Mouse (Mus musculus): Measurements from ENCODE around the gene Dvl1. TPM values are rescaled to one million over a fixed set of nuclear protein-coding genes. Genes with fewer than 3 reads are reported as not detected.

The Dvl1 gene
- total and polyA plus RNA-seq, 2 experiments from 2014 or later: 17.5 to 141 TPM

DNA sequence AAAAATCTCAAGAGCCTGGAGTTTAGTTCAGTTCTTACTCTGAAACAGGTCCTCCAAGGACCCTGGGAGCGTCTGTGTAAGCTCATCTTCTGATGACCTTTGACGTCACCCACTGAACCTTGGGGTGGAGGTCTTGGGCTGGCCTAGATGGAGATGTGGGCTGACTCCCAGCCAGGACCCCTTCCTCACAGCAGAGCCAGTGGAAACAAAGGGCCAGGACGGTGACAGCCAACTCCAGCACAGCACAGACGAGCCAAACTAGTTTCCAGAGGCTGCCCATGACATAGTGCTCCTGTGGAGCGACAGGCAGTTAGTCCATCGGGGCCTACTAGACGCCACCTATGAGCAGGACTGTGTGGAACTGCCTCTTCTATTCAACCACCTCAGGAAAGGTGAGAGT, 61.1 kb downstream of the Dvl1 start:
- ATAC-seq (ENCODE audit: low FRiP score) (no peak), DNase-seq (ENCODE audit: low spot score) (no peak)
- Histone ChIP-seq H3K4me3 (ENCODE audit: low read depth, low read length) (no peak overlapping the region), H3K36me3 (ENCODE audit: insufficient read depth, low read length) (peaks cover 35% of the 10 kb centered on the region), H3K9ac (replicated peaks; ENCODE audit: low read length, poor library complexity, severe bottlenecking) (no peak overlapping the region), H3K27me3 (ENCODE audit: insufficient read depth, low read length) (no peaks in the 10 kb centered on the region), H3K9me3 (ENCODE audit: low read length) (no peaks in the 10 kb centered on the region), H3K4me1 (ENCODE audit: insufficient read depth, low read length) (no peaks in the 10 kb centered on the region), H3K4me2 (ENCODE audit: low read depth, low read length, poor library complexity, severe bottlenecking) (no peak overlapping the region), H3K27ac (ENCODE audit: low read depth, low read length) (no peak overlapping the region)
- TF ChIP-seq CTCF (IDR thresholded peaks at IDR 0.05): no peak
- 91% methylated on average over 7 of the region's 7 CpGs for WGBS

- Histone ChIP-seq H3K4me3 (ENCODE audit: low read depth, low read length) (no peak overlapping the region), H3K4me2 (ENCODE audit: low read depth, low read length, poor library complexity, severe bottlenecking) (no peak overlapping the region), H3K9ac (replicated peaks; ENCODE audit: low read length, poor library complexity, severe bottlenecking) (no peak overlapping the region), H3K4me1 (ENCODE audit: insufficient read depth, low read length) (no peaks in the 10 kb centered on the region), H3K27ac (ENCODE audit: low read depth, low read length) (no peak overlapping the region), H3K36me3 (ENCODE audit: insufficient read depth, low read length) (peaks cover 30% of the 10 kb centered on the region), H3K27me3 (ENCODE audit: insufficient read depth, low read length) (no peaks in the 10 kb centered on the region), H3K9me3 (ENCODE audit: low read length) (no peaks in the 10 kb centered on the region)
- no peak for TF ChIP-seq CTCF (IDR thresholded peaks at IDR 0.05)
- no peak for ATAC-seq (ENCODE audit: low FRiP score)
- no peak for DNase-seq (ENCODE audit: low spot score)
- WGBS: 94% methylated on average over 4 of the region's 4 CpGs
Observed at GRCm38 (mm10) chr4:155908751-155909150, 61.5 kb downstream of the Dvl1 start.

Other genes starting within 250 kb of the Dvl1 start
- gene Slc35e2, start 246.0 kb upstream of the Dvl1 start, total RNA-seq (2014; rRNA removed): 65.1 and 74.9 TPM in 2 replicates
- gene Slc35e2, start 246.0 kb upstream of the Dvl1 start, polyA plus RNA-seq (2015; fragmentation: Nextera tagmentation; extraction: Ambion mirVana): 14.7 and 14.8 TPM in 2 replicates
- 15.2 and 25.3 TPM in 2 replicates for gene Cdk11b, start 222.5 kb upstream of the Dvl1 start, total RNA-seq (2014; rRNA removed)
- gene Cdk11b, start 222.5 kb upstream of the Dvl1 start, polyA plus RNA-seq (2015; fragmentation: Nextera tagmentation; extraction: Ambion mirVana): 60.2 and 64.1 TPM in 2 replicates
- gene Gm10563, start 202.0 kb upstream of the Dvl1 start, total RNA-seq (2014; rRNA removed): not detected in 2 replicates
- gene Gm10563, start 202.0 kb upstream of the Dvl1 start, polyA plus RNA-seq (2015; fragmentation: Nextera tagmentation; extraction: Ambion mirVana): not detected in 2 replicates
- 4.1 and 6.4 TPM in 2 replicates for gene Mmp23, start 194.0 kb upstream of the Dvl1 start, total RNA-seq (2014; rRNA removed)
- 4.4 and 5.6 TPM in 2 replicates for gene Mmp23, start 194.0 kb upstream of the Dvl1 start, polyA plus RNA-seq (2015; fragmentation: Nextera tagmentation; extraction: Ambion mirVana)
- 115 and 118 TPM in 2 replicates for gene Mib2, start 178.2 kb upstream of the Dvl1 start, total RNA-seq (2014; rRNA removed)
- gene Mib2, start 178.2 kb upstream of the Dvl1 start, polyA plus RNA-seq (2015; fragmentation: Nextera tagmentation; extraction: Ambion mirVana): 49.3 and 49.5 TPM in 2 replicates
- gene Fndc10, start 153.1 kb upstream of the Dvl1 start, total RNA-seq (2014; rRNA removed): 43.8 and 46.4 TPM in 2 replicates
- 24.3 and 27.4 TPM in 2 replicates for gene Fndc10, start 153.1 kb upstream of the Dvl1 start, polyA plus RNA-seq (2015; fragmentation: Nextera tagmentation; extraction: Ambion mirVana)
- 84.1 and 90.7 TPM in 2 replicates for gene Ssu72, start 142.6 kb upstream of the Dvl1 start, total RNA-seq (2014; rRNA removed)
- 152 and 153 TPM in 2 replicates for gene Ssu72, start 142.6 kb upstream of the Dvl1 start, polyA plus RNA-seq (2015; fragmentation: Nextera tagmentation; extraction: Ambion mirVana)
- 51.0 and 78.0 TPM in 2 replicates for gene Tmem240, start 112.6 kb upstream of the Dvl1 start, total RNA-seq (2014; rRNA removed)
- gene Tmem240, start 112.6 kb upstream of the Dvl1 start, polyA plus RNA-seq (2015; fragmentation: Nextera tagmentation; extraction: Ambion mirVana): 34.9 and 37.9 TPM in 2 replicates
- gene Atad3a, start 86.3 kb upstream of the Dvl1 start, total RNA-seq (2014; rRNA removed): 52.6 and 69.1 TPM in 2 replicates
- 65.9 and 69.9 TPM in 2 replicates for gene Atad3a, start 86.3 kb upstream of the Dvl1 start, polyA plus RNA-seq (2015; fragmentation: Nextera tagmentation; extraction: Ambion mirVana)
- 42.1 and 42.5 TPM in 2 replicates for gene Vwa1, start 72.7 kb upstream of the Dvl1 start, total RNA-seq (2014; rRNA removed)
- gene Vwa1, start 72.7 kb upstream of the Dvl1 start, polyA plus RNA-seq (2015; fragmentation: Nextera tagmentation; extraction: Ambion mirVana): 25.5 and 28.7 TPM in 2 replicates
- gene Tmem88b, start 61.5 kb upstream of the Dvl1 start, total RNA-seq (2014; rRNA removed): 0.66 and 1.6 TPM in 2 replicates
- gene Tmem88b, start 61.5 kb upstream of the Dvl1 start, polyA plus RNA-seq (2015; fragmentation: Nextera tagmentation; extraction: Ambion mirVana): 0.56 and 0.65 TPM in 2 replicates
- gene Ankrd65, start 57.0 kb upstream of the Dvl1 start, total RNA-seq (2014; rRNA removed): not detected in 2 replicates
- not detected in 2 replicates for gene Ankrd65, start 57.0 kb upstream of the Dvl1 start, polyA plus RNA-seq (2015; fragmentation: Nextera tagmentation; extraction: Ambion mirVana)
- 111 and 123 TPM in 2 replicates for gene Mrpl20, start 44.5 kb upstream of the Dvl1 start, total RNA-seq (2014; rRNA removed)
- 279 and 316 TPM in 2 replicates for gene Mrpl20, start 44.5 kb upstream of the Dvl1 start, polyA plus RNA-seq (2015; fragmentation: Nextera tagmentation; extraction: Ambion mirVana)
- 66.3 and 112 TPM in 2 replicates for gene Ccnl2, start 34.9 kb upstream of the Dvl1 start, total RNA-seq (2014; rRNA removed)
- 78.6 and 88.8 TPM in 2 replicates for gene Ccnl2, start 34.9 kb upstream of the Dvl1 start, polyA plus RNA-seq (2015; fragmentation: Nextera tagmentation; extraction: Ambion mirVana)
- 90.9 and 102 TPM in 2 replicates for gene Aurkaip1, start 16.1 kb upstream of the Dvl1 start, total RNA-seq (2014; rRNA removed)
- 155 and 158 TPM in 2 replicates for gene Aurkaip1, start 16.1 kb upstream of the Dvl1 start, polyA plus RNA-seq (2015; fragmentation: Nextera tagmentation; extraction: Ambion mirVana)
- gene Mxra8, start 7.7 kb upstream of the Dvl1 start, total RNA-seq (2014; rRNA removed): 35.5 and 37.2 TPM in 2 replicates
- 27.2 and 32.7 TPM in 2 replicates for gene Mxra8, start 7.7 kb upstream of the Dvl1 start, polyA plus RNA-seq (2015; fragmentation: Nextera tagmentation; extraction: Ambion mirVana)
- 0.38 and 1.2 TPM in 2 replicates for gene Tas1r3, start 16.0 kb downstream of the Dvl1 start, total RNA-seq (2014; rRNA removed)
- 0.12 and 0.22 TPM in 2 replicates for gene Tas1r3, start 16.0 kb downstream of the Dvl1 start, polyA plus RNA-seq (2015; fragmentation: Nextera tagmentation; extraction: Ambion mirVana)
- gene Cptp, start 22.0 kb downstream of the Dvl1 start, total RNA-seq (2014; rRNA removed): 35.3 and 43.7 TPM in 2 replicates
- 27.3 and 32.1 TPM in 2 replicates for gene Cptp, start 22.0 kb downstream of the Dvl1 start, polyA plus RNA-seq (2015; fragmentation: Nextera tagmentation; extraction: Ambion mirVana)
- gene Ints11, start 22.1 kb downstream of the Dvl1 start, total RNA-seq (2014; rRNA removed): 45.0 and 56.0 TPM in 2 replicates
- 53.6 and 56.0 TPM in 2 replicates for gene Ints11, start 22.1 kb downstream of the Dvl1 start, polyA plus RNA-seq (2015; fragmentation: Nextera tagmentation; extraction: Ambion mirVana)
- 71.9 and 95.9 TPM in 2 replicates for gene Pusl1, start 44.4 kb downstream of the Dvl1 start, total RNA-seq (2014; rRNA removed)
- gene Pusl1, start 44.4 kb downstream of the Dvl1 start, polyA plus RNA-seq (2015; fragmentation: Nextera tagmentation; extraction: Ambion mirVana): 54.3 and 54.5 TPM in 2 replicates
- gene Acap3, start 44.4 kb downstream of the Dvl1 start, total RNA-seq (2014; rRNA removed): 82.6 and 99.3 TPM in 2 replicates
- gene Acap3, start 44.4 kb downstream of the Dvl1 start, polyA plus RNA-seq (2015; fragmentation: Nextera tagmentation; extraction: Ambion mirVana): 63.3 and 64.5 TPM in 2 replicates
- gene Ube2j2, start 96.4 kb downstream of the Dvl1 start, total RNA-seq (2014; rRNA removed): 76.5 and 82.0 TPM in 2 replicates
- gene Ube2j2, start 96.4 kb downstream of the Dvl1 start, polyA plus RNA-seq (2015; fragmentation: Nextera tagmentation; extraction: Ambion mirVana): 125 and 138 TPM in 2 replicates
- 11.7 and 13.3 TPM in 2 replicates for gene C1qtnf12, start 114.9 kb downstream of the Dvl1 start, total RNA-seq (2014; rRNA removed)
- 11.7 and 14.8 TPM in 2 replicates for gene C1qtnf12, start 114.9 kb downstream of the Dvl1 start, polyA plus RNA-seq (2015; fragmentation: Nextera tagmentation; extraction: Ambion mirVana)
- gene B3galt6, start 145.2 kb downstream of the Dvl1 start, total RNA-seq (2014; rRNA removed): 52.5 and 57.2 TPM in 2 replicates
- gene B3galt6, start 145.2 kb downstream of the Dvl1 start, polyA plus RNA-seq (2015; fragmentation: Nextera tagmentation; extraction: Ambion mirVana): 31.1 and 32.2 TPM in 2 replicates
- gene Sdf4, start 145.5 kb downstream of the Dvl1 start, total RNA-seq (2014; rRNA removed): 84.8 and 105 TPM in 2 replicates
- 111 and 112 TPM in 2 replicates for gene Sdf4, start 145.5 kb downstream of the Dvl1 start, polyA plus RNA-seq (2015; fragmentation: Nextera tagmentation; extraction: Ambion mirVana)
- 0.66 and 1.4 TPM in 2 replicates for gene Tnfrsf4, start 166.4 kb downstream of the Dvl1 start, total RNA-seq (2014; rRNA removed)
- 0.54 and 0.78 TPM in 2 replicates for gene Tnfrsf4, start 166.4 kb downstream of the Dvl1 start, polyA plus RNA-seq (2015; fragmentation: Nextera tagmentation; extraction: Ambion mirVana)
- gene Tnfrsf18, start 178.8 kb downstream of the Dvl1 start, total RNA-seq (2014; rRNA removed): not detected in 2 replicates
- gene Tnfrsf18, start 178.8 kb downstream of the Dvl1 start, polyA plus RNA-seq (2015; fragmentation: Nextera tagmentation; extraction: Ambion mirVana): 1.5 and 2.2 TPM in 2 replicates
- gene Ttll10, start 212.0 kb downstream of the Dvl1 start, total RNA-seq (2014; rRNA removed): 1.9 TPM in 1 of 2 replicates, not detected in the other
- gene Ttll10, start 212.0 kb downstream of the Dvl1 start, polyA plus RNA-seq (2015; fragmentation: Nextera tagmentation; extraction: Ambion mirVana): not detected in 2 replicates